Mouse (Mus musculus) gonadal fat pad, adult 2 months (tissue): ENCODE data around the gene Mdk. TPM values are rescaled to one million over a fixed set of nuclear protein-coding genes. Genes with fewer than 3 reads are reported as not detected.

Source experiments
- DNase-seq: peaks from one replicate; pipeline ENCODE4 v3.0.0-alpha.2; 2012; ENCODE audit warnings: low read depth
- polyA plus RNA-seq: library from polyadenylated mRNA; depleted of rRNA; stranded (reverse); fragments of >200 nt; gene quantifications from 2 replicates; pipeline ENCODE4 v1.2.3, GENCODE M21; 2012

Mdk gene
- polyA plus RNA-seq, 1 experiment, result 11.6 TPM

DNA sequence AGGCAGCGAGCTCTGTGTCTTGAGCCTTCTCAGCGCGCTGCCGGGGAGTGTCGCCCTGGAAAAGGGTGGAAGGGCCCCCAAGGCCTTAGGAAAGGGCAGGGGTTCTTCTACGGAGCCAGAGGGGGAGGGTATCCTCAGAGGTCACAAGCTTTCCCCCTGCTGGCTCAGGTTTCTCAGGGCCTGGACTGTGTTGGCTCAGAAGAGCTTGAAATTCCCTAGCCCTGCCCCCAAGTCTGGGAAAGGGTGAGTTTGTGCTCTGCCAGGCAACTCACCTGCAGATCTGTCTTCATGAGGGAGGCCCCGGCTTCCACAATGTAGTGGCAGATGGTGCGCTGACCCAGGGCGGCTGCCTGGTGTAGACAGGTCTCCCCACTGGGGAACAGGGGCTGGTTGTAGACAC, 1.4 kb upstream of the Mdk start:
- no peak for DNase-seq

DNA sequence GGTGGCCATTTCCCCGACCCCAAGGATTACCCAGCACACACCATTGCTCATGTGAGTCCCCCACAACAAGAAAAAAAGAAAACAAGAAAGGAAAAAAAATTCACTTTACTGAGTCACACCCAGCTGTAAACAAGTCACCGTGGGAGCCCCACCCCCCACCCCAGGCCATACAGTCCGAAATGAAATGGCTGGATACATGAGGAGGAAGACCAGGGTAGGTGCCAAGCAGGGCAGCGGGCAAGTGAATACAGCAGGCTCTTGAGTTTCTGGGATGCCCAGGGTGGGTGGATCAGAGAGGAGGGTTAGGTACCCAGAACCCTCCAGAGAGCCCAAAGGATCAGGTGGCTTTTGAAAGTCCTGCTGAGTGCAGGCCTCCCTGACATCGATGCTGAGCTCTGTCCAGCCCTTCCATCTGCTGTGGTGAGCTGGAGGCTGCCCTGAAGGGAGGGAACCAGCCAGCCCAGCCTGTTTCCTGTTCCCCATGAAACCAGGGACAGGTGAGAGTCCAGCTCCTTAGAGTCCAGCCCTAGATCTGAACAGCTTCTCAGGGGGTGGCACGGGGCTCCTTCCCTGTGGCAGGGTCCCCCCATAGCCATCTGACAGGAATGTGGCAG, 747 bp upstream of the Mdk start:
- no peak for DNase-seq

DNA sequence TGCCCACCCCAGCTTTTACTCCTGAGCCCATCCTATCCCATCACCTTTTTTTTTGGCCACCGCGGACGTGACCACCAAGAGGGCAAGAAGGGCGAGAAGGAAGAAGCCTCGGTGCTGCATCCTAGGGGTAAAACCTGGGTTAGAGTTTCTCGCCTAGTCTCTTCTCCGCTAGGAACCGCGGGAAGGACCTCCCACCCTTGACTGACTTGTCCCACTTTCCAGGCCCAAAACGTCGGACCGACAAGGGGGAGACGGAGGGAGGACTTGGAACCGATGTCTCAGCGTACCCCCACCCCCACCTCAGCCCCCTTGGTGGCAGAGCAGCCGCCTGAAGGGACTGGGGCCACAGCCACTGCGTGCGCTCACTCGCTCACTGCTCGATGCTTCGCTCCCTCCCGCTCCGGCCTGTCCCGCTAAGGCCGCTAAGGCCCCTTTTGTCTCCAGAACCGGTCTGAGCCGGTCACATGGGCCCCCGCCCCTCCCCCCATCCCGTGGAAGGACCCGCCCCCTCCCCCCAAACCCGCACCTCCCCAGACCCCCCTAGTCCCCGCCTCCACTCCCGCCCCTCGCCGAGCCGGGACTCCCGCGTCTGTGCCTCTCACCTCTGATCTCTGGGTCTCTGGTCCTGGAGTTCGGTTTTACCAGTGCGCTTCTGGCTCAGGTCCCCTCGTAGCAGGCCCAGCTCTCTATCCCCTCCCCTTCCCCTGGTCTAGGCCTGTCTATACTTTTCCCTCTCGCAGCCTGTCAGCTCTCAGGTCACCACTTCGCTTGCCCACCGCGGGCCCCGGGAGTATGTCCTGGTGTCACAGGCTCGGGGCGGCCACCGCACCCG, 553 bp downstream of the Mdk start:
- DNase-seq, result no peak

DNA sequence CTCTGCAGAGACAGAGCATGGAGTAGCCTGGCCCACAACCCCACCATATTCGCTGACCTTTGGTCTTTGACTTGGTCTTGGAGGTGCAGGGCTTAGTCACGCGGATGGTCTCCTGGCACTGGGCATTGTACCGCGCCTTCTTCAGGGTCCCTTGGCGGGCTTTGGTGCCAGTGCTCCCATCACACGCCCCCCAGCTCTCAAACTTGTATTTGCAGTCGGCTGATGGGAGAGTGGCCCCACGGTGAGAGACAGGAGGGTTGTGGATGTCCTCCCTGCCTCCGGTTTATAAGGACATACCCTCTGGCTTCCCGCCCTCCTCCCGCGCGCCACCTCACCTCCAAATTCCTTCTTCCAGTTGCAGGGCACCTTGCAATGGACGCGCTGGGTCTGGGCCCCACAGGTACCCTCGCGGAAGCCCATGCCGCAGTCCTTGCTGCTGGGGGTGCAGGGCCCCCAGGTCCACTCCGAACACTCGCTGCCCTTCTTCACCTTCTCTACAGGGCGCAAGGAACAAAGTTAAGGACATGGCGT, 1.3 kb downstream of the Mdk start:
- no peak for DNase-seq

DNA sequence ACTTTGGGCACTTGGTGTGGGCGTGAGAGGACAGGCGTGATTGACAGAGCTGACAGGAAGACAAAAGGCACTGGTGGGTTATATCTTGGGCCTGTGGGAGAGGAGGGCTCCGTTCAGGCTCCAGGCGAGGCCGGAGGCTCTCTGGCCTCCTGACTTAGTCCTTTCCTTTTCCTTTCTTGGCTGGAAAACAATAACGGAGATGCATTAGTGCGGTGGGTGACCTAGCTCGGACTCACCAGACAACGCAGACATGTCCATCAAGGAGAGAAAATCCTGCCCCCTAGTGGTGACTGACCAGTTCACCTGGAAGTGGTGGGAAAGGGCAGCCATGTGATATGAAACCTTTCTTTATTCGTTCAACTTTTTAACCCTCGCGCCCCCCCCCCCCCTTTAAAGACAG, 2.2 kb downstream of the Mdk start:
- no peak for DNase-seq

DNA sequence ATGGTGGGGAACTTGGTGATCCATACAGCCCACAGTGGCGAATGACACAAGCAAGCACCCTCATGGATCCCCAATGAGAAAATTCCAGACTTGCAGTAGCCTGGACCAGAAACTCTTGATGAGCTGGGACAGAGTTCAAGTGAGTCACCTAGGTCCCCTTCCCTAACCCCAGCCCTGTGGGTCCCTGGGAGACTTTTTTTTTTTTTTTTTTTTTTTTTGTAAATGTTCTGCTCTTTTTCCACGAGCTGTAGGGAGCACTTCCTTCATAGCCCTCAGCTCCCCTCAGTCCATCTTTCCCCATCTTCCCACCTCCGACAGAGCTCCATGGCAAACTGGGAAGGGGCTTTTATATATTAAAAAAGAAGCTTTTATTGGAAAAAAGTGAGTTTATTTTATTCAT, 2.6 kb downstream of the Mdk start:
- DNase-seq, result no peak

DNA sequence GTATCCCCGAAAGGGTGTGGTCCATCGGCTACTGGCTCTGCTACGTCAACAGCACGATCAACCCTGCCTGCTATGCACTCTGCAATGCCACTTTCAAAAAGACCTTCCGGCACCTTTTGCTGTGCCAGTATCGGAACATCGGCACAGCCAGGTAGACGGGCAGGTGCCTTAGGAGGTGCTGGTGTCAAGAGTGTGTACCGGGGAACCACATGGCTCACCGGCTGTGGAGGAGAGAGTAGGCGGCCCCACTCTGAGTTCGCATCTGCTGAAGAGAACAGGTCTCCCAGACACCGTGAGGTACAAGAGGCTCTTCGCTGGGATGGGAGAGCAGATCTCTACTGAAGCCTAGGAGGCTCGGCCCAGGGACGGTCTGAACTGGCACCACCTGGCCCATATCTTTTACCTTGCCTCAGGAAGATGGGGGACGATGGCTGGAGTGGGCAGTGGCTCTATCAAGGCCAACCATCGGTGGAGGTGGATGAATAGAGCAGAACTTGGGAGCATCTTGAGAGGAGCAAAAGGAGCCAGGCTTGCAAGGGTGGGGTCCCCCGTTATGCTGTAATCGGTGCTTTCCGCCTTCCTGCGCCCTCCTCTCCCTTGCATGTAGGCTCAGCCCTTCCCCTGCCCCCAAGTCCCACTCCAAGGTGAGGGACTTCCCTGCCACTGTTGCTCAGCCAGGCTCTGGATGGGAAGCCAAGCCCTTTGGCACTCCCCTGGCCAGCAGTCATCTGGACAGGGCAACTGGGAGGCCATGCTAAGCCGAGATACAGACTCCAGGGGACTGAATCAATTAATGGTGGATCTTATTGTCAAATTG, 3.4 kb downstream of the Mdk start:
- DNase-seq, result no peak

DNA sequence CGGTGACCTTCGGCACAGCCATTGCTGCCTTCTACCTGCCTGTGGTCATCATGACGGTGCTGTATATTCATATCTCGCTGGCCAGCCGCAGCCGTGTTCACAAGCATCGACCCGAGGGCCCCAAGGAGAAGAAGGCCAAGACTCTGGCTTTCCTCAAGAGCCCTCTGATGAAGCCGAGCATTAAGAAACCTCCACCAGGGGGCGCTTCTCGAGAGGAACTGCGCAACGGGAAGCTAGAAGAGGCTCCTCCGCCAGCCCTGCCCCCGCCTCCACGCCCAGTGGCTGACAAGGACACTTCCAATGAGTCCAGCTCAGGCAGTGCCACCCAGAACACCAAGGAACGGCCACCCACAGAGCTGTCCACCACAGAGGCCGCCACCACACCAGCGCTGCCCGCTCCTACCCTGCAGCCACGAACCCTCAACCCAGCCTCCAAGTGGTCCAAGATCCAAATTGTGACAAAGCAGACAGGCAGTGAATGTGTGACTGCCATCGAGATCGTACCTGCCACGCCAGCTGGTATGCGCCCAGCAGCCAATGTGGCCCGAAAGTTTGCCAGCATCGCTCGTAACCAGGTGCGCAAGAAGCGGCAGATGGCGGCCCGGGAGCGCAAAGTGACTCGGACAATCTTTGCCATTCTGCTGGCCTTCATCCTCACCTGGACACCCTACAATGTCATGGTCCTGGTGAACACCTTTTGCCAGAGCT, 4.1 kb downstream of the Mdk start:
- no peak for DNase-seq

DNA sequence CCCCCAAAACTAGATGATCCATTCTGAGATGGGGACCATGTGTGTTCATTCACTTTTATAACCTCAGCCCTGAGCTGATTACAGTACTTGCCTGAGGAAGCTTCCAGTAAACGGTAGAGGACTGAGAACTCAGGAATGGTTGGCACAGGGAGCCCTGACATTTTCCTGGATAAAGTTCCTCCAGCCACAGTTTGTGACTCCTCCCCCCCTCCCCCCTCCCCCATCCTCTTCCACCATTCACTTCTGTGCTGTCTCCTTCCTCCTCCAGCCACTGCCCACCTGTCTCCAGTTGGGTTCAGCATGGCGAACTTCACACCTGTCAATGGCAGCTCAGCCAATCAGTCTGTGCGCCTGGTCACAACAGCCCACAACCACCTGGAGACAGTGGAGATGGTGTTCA, 5.1 kb downstream of the Mdk start, which contains the start of gene Chrm4:
Gene Chrm4 (plus strand): TSS at position 301 of the 400 bp plus-strand sequence.
- no peak for DNase-seq

DNA sequence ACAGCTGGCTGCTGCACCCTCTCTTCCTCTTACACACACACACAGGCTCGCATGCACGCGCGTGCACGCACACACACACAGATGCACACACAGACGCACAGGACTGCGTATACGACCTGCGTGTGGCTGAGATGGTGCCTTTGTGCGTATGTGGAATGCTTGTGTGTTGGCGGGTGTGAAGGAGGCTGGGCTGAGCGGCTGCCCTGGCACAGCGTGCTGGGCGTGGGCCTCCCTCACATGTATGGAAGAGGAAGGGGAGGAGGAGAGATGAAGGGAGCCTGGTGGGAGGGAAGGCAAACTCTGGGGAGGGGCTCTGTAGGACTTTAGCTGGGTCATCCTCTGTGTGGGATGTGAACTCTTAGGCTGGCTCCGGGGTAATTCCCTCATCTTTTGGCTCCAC, 6.7 kb downstream of the Mdk start:
- no peak for DNase-seq

DNA sequence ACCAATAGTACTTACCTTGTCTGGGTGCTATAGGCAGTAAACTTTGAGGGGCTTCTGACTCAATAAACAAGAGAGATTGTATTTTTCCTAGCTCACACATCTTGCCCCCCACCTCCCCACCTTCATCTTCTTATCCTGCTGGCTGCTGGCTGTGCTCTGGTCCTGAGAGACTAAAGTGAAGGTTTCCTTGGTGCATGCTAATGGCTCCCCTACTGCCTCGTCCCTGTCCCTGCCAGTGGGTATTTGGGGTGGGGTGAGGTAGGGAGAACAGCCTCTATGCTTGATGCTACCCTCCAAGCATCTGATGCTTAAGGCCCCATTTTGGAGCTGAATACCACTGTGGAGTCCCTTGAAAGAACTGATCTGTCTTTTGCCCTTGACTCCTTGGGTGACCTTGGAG, 7.4 kb downstream of the Mdk start:
- DNase-seq, result no peak

DNA sequence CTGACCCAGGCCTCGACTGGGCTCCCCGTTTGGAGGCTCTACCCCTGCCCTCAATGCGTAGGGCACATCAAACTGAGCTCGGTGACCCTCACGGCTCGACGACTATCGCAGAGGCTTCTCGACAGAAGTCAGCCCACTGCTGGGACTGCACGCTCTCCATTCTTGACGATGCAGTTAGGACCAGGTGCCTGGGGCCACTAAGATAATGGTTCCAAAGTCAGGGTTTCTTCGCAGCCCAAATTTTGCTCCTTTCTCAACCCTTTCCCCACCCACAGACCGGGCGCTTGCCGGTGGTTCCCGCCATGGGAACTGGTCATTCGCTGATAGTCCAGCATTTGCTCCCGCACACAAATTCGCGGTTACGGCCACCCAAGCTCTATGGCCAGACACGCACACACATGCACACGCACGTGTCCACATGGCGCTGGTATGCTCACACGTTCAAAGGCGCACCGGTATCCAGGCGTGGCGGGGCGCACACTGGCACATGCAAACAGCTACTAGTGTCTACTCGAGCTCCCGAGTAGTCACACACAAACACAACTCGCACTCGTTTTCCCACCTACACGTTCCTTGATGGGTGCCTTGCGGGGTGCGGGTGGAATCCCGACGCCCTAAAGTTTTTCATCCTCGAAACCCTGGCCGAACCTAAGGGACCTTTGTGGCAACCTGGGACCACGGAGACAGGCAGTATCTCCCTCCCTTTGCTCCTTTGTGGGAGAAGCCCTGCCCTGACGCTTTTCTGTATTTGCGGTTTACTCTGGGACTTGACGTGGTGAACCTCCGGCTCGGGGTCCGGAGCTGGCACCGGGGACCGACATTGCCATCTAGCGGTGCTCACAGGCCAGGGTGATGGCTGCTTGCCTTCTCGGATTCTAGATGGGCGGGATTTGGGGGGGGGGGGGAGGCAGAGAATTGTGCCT, 8.4 kb downstream of the Mdk start:
- no peak for DNase-seq

DNA sequence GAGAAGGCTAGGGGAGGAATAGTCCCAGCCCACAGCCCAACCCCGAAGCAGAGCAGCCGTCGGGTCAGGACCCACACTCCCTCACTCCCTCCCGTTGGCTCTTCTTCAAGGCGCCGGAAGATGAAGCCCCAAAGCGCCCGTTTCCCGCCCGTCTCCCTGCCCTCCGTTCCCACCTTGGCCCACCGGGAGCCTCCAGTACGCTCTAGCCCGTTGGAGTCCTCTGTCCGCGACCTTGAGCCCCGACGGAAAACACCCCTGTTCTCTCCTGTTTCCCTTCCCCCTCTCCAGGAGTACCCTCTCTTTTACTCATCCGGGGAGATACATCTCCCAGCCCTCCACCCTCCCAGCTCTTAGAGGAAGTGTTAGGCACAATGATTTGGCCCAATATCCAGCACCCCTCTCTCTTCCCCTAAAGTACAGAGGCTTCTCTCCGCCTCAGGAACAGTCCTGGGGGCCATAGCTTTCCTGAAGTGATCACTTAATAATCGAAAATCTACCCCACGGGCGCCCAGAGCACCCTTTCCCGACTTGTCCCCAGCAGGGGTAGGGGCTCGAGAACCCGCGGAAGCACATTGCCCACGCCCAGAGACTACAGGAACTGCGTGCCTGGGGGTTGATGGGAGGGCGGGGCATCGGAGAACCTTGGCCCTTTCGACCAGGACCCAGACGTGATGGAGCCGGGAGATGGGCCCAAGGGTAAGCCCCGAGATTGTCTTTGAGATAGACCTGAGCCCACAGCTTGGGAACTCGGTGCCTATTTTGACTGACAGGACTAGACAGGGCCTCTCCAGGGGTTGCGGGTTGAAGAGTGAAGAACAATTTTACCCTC, 9.3 kb downstream of the Mdk start:
- DNase-seq, result no peak

DNA sequence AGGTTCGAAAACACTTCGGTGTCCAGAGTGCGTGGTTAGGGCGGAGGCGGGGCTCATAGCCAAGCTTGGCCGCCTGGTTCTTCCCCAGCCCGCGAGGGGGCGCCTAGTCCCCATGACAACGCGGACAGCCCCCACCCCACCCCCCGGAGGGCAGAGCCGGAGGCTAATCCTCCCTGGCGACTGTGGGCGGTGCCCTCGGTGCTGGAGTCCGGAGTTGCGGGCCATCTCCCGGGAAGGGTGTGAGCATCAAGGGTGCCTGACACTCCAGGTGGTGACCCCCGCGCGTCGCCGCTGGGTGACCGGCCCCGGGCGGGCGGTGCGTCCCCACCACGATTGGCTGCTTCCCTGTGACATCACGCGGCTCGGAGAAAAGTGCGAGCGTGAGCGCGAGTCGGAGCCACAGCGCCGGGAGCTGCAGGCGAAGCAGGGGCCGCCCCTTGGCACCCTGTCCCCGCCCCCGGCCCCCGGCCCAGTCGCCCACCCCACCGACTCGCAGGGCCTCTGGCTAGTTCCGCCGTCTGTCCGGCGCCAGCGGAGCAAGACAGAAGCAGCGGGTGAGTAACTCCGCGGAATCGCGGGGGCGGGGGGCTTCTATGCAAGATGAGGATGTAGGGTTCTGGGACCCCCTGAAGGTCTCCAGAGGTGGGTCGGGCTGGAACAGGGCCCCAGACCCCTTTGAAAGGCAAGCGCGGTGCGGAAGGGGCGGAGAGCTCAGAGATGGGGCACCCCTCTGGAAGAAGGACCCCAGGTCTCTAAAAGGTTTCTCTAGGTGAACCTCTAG, 10.1 kb downstream of the Mdk start:
- DNase-seq, result no peak

DNA sequence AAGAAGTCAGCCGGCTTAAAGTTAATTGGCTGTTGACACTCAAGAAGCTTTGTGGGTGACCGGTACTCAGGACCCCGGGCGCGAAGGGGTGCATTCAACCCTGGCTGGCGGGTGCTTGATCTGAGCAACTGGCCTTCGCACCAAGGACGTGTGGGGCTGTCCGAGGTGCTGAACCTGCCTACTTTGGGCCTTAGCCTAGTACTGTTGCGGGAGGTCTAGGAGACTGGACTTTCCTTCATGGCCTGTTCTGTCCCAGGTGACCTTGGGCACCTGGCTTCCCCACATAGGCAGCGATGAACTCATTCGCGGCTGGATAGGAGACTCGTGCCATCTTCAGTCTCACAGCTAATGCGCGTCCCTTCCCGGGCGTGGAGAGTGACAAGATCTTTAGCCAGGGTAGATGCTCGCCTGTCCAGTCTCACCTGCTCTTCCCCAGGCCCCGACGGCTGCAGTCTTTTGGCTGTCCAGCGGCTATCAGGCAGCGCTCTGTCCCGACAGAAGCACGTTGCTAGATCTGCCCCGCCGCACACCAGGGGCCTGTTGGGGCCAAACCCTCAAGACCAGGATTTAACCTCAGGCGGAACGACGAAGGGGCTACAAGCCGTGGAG, 10.8 kb downstream of the Mdk start:
- no peak for DNase-seq

DNA sequence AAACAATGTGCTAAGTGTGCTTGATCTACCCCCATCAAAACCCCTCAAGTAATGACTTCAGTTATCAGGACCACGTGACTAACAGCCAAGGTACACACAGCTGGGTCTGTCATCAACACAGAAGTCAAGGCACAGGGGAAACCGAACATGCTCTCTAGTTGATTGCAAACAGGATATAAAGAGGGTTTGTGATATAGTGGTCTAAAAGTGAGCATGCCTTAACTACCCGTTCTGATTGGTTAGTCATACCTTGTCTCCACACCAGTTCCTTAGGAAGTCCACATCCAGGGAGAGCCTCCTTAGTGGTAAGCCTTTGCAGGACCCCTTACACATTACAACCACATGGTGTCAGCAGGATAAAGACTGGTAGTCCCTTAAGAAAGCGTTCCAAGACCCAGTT, 12.0 kb downstream of the Mdk start:
- no peak for DNase-seq

DNA sequence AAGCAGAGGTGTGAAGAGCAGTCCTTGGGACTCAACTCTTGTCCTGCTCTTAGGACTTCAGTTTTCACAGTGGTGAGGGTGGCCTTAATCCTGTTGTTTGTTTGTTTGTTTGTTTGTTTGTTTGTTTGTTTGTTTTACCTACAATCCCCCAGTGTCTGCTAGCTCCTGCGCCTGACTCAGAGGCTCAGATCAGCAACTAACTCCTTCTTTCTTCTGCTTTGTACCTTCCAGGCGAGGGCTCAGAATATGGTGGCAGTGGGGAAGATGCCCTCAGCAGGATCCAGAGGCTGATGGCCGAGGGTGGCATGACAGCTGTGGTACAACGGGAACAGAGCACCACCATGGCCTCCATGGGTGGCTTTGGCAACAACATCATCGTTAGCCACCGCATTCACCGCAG, 15.0 kb downstream of the Mdk start:
- no peak for DNase-seq

DNA sequence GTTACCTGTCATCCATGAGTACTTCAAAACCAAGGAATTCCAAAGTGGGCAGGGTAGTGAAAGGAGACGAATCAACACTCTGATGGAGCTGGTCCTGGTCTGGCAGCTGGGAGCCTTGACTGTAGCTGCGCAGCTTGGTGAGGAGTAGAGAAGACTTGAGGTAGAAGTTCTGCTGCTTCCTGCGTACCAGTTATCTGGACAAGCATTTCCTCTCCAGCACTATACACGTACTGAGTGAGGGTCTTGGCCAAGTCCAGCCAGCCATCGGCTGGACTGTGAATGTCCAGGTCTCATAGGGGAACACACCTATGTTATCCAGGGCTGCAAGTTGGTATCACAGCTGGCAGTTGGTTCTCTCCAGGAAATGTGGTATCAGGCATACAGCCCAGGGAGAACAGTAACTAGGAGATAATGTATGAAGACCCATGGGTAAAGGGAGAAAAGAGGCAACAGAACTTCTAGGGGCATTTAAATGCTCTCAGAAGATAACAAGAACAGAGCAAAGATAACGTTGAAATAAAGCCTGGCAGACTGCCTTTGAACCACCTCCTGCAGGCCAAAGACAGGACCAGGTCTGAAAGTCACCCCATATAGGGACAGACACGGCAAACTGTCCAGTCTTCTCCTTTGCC, 15.6 kb downstream of the Mdk start:
- DNase-seq, result no peak
